9 mouse cellular contexts compared by ENCODE assay signal in genomic region chr7:99356244-99356930, GRCm38 (mm10). TPM values are rescaled to one million over a fixed set of nuclear protein-coding genes. Genes with fewer than 3 reads are reported as not detected.
DNase-seq lines count a peak whose midpoint lies in the region; ATAC-seq and TF ChIP-seq lines count a peak whose summit lies in the region.
"Had no signal": no experiment of that assay in that cellular context is flagged by ENCODE, and none has a peak within 500 bp of the region (broad histone marks: within the 10 kb centered on the region; RNA-seq: fewer than 3 reads in every experiment).

No protein-coding gene starts in this region.

- peak overlapping the region; percentile 54 for H3K9ac ChIP-seq in embryonic facial prominence, embryonic 14.5 days (ENCODE audit: low read depth, low read length)
- H3K9ac ChIP-seq in heart, embryonic 16.5 days (ENCODE audit: low read length) = peak overlapping the region; percentile 74
- H3K9ac ChIP-seq in limb, embryonic 15.5 days = no peak overlapping the region; the same call in 1 of the 2 replicates

- H3ac ChIP-seq in myocyte (ENCODE audit: control insufficient read depth, insufficient read length) = peak overlapping the region; percentile 15

- no peaks in the 10 kb centered on the region for H3K9me3 ChIP-seq in embryonic facial prominence, embryonic 14.5 days (ENCODE audit: control insufficient read depth, low read length)
- no peaks in the 10 kb centered on the region for H3K9me3 ChIP-seq in heart, embryonic 16.5 days (replicated peaks; ENCODE audit: control insufficient read depth, low read length)
- no peaks in the 10 kb centered on the region for H3K9me3 ChIP-seq in limb, embryonic 15.5 days

- H3K79me2 ChIP-seq in myocyte (ENCODE audit: control insufficient read depth, insufficient read depth) = peaks cover 15% of the 10 kb centered on the region

- H3K4me2 ChIP-seq in embryonic facial prominence, embryonic 14.5 days (ENCODE audit: low read depth, low read length) = peak overlapping the region; percentile 47
- H3K4me2 ChIP-seq in heart, embryonic 16.5 days (ENCODE audit: low read depth, low read length) = peak overlapping the region; percentile 69
- peak overlapping the region; percentile 43 for H3K4me2 ChIP-seq in limb, embryonic 15.5 days
- peak overlapping the region; percentile 100 for H3K4me2 ChIP-seq in myocyte (ENCODE audit: low read depth)

- H3K27ac ChIP-seq in embryonic facial prominence, embryonic 14.5 days (replicated peaks; ENCODE audit: low read depth, low read length) = peak overlapping the region; percentile 96
- peak overlapping the region; percentile 100 for H3K27ac ChIP-seq in heart, embryonic 16.5 days (ENCODE audit: low read length)
- peak overlapping the region; percentile 97 for H3K27ac ChIP-seq in limb, embryonic 15.5 days

- no peaks in the 10 kb centered on the region for H3K36me3 ChIP-seq in embryonic facial prominence, embryonic 14.5 days (ENCODE audit: control insufficient read depth, insufficient read depth, low read length)
- no peaks in the 10 kb centered on the region for H3K36me3 ChIP-seq in heart, embryonic 16.5 days (ENCODE audit: control insufficient read depth, insufficient read depth)
- H3K36me3 ChIP-seq in limb, embryonic 15.5 days = no peaks in the 10 kb centered on the region
- H3K36me3 ChIP-seq in myocyte (ENCODE audit: control insufficient read depth, insufficient read depth) = no peaks in the 10 kb centered on the region

- 24% methylated on average over 8 of the region's 9 CpGs for WGBS in embryonic facial prominence, embryonic 14.5 days
- 9% methylated on average over 9 of the region's 9 CpGs for WGBS in heart, embryonic 16.5 days
- 18% methylated on average over 9 of the region's 9 CpGs for WGBS in limb, embryonic 15.5 days

- DNase-seq in adrenal gland, adult (ENCODE audit: inconsistent age in 2 of 2, low spot score in 1 of 2) = peak; percentile 65 to 84
- DNase-seq in adrenal gland, postnatal 4 days (ENCODE audit: low spot score in 2 of 2) = no peak
- peak; percentile 80 for DNase-seq in embryonic facial prominence, embryonic 14.5 days (ENCODE audit: low spot score)
- DNase-seq in layer of hippocampus, adult 18-20 months (ENCODE audit: low spot score in 2 of 2) = no peak
- DNase-seq in thymus, postnatal 14 days = no peak

- ATAC-seq in embryonic facial prominence, embryonic 14.5 days (ENCODE audit: low read depth) = no peak
- ATAC-seq in heart, embryonic 16.5 days (replicated peaks; ENCODE audit: extremely low read depth, insufficient read depth, low FRiP score) = peak; percentile 26
- ATAC-seq in limb, embryonic 15.5 days (ENCODE audit: insufficient number of reproducible peaks, low FRiP score, low TSS enrichment, low read depth) = no peak

- H3K4me1 ChIP-seq in embryonic facial prominence, embryonic 14.5 days (ENCODE audit: control insufficient read depth, insufficient read depth, low read length) = peaks cover 48% of the 10 kb centered on the region
- H3K4me1 ChIP-seq in heart, embryonic 16.5 days (ENCODE audit: control insufficient read depth, insufficient read depth, low read length) = peaks cover 59% of the 10 kb centered on the region
- peaks cover 68% of the 10 kb centered on the region for H3K4me1 ChIP-seq in limb, embryonic 15.5 days

- no peaks in the 10 kb centered on the region for H3K27me3 ChIP-seq in embryonic facial prominence, embryonic 14.5 days (replicated peaks; ENCODE audit: control insufficient read depth, insufficient read depth, low read length)
- no peaks in the 10 kb centered on the region for H3K27me3 ChIP-seq in heart, embryonic 16.5 days (ENCODE audit: control insufficient read depth, insufficient read depth, low read length)
- H3K27me3 ChIP-seq in limb, embryonic 15.5 days = no peaks in the 10 kb centered on the region
- no peaks in the 10 kb centered on the region for H3K27me3 ChIP-seq in myocyte (ENCODE audit: control insufficient read depth, insufficient read depth, insufficient read length)

- peak overlapping the region; percentile 7 for H3K4me3 ChIP-seq in embryonic facial prominence, embryonic 14.5 days (ENCODE audit: low read depth, low read length)
- peak overlapping the region; percentile 37 for H3K4me3 ChIP-seq in heart, embryonic 16.5 days (ENCODE audit: low read length)
- H3K4me3 ChIP-seq in limb, embryonic 15.5 days = peak overlapping the region; percentile 22; the same call in 1 of the 2 replicates
- peak overlapping the region; percentile 28 for H3K4me3 ChIP-seq in myocyte
- H3K4me3 ChIP-seq: erythroblast, embryonic 14.5 days had no signal

- TF ChIP-seq POLR2A in myocyte (IDR thresholded peaks at IDR 0.05; ENCODE audit: insufficient read length, low read depth) = no peak

TF ChIP-seq in myocyte, 11 proteins besides CTCF, POLR2A, EP300 and RAD21:
- TF ChIP-seq POLR2AphosphoS2 (IDR thresholded peaks at IDR 0.05; ENCODE audit: insufficient read length, low read depth) (no peak), MAX (IDR thresholded peaks at IDR 0.05; ENCODE audit: low read depth) (no peak), CEBPB (IDR thresholded peaks at IDR 0.05; ENCODE audit: insufficient read depth, poor library complexity, severe bottlenecking) (peak; percentile 67), MYOG (IDR thresholded peaks at IDR 0.05; ENCODE audit: control insufficient read depth in 1 of 3, insufficient read depth in 1 of 3, insufficient read length in 2 of 3, low read depth in 2 of 3) (peak in 1 of 3 experiments; percentile 62), MYOD1 (IDR thresholded peaks at IDR 0.05; ENCODE audit: control insufficient read depth in 1 of 3, insufficient read length in 2 of 3, low read depth in 2 of 3) (no peak), SRF (IDR thresholded peaks at IDR 0.05; ENCODE audit: control insufficient read depth, insufficient read length, low read depth) (peak; percentile 23), E2F4 (IDR thresholded peaks at IDR 0.05; ENCODE audit: insufficient read depth) (no peak)

RNA-seq across cellular contexts. Expression of gene Serpinh1, which starts 3.3 kb away (rescaled TPM):
- 100 to 1,000 TPM; 366 to 430 TPM for total RNA-seq in adrenal gland, postnatal 4 days (2021)
- 918 and 945 TPM in 2 replicates for polyA plus RNA-seq in embryonic facial prominence, embryonic 14.5 days (2014; fragmentation: Nextera tagmentation; extraction: Ambion mirVana)
- 1,129 and 1,149 TPM in 2 replicates for polyA plus RNA-seq in heart, embryonic 16.5 days (2015; fragmentation: Nextera tagmentation; extraction: Ambion mirVana)
- 2,485 and 2,692 TPM in 2 replicates for polyA plus RNA-seq in limb, embryonic 15.5 days (2015; fragmentation: Nextera tagmentation; extraction: Ambion mirVana)
- polyA plus RNA-seq in myocyte (2012; fragmentation: generic; extraction: Trizol) = 1,713 TPM
- 10 to 100 TPM; 19.1 to 19.3 TPM for total RNA-seq in layer of hippocampus, adult 18-20 months (2021)

RNA-seq across cellular contexts. Expression of gene Gdpd5, which starts 24.8 kb away (rescaled TPM):
- total RNA-seq in adrenal gland, postnatal 4 days (2021) = 10 to 100 TPM; 18.4 to 23.4 TPM
- 15.0 and 17.5 TPM in 2 replicates for polyA plus RNA-seq in embryonic facial prominence, embryonic 14.5 days (2014; fragmentation: Nextera tagmentation; extraction: Ambion mirVana)
- 26.9 and 28.4 TPM in 2 replicates for polyA plus RNA-seq in heart, embryonic 16.5 days (2015; fragmentation: Nextera tagmentation; extraction: Ambion mirVana)
- polyA plus RNA-seq in limb, embryonic 15.5 days (2015; fragmentation: Nextera tagmentation; extraction: Ambion mirVana) = 13.8 and 15.9 TPM in 2 replicates
- polyA plus RNA-seq in myocyte (2012; fragmentation: generic; extraction: Trizol) = 9.5 TPM
- 10 to 100 TPM; 18.8 to 24.5 TPM for total RNA-seq in layer of hippocampus, adult 18-20 months (2021)

Comparison
In these comparisons a context has a peak if more than half of its experiments do, and no peak if none do; other contexts are left out.
1. DNase-seq: peak in adrenal gland, adult (2 of 2) and embryonic facial prominence, embryonic 14.5 days (single experiment); none in adrenal gland, postnatal 4 days (0 of 2), layer of hippocampus, adult 18-20 months (0 of 2) and thymus, postnatal 14 days (single experiment).
2. H3K4me2 ChIP-seq: peak in every context shown above with its lines; median percentile 100 in myocyte; 69 in heart, embryonic 16.5 days; 47 in embryonic facial prominence, embryonic 14.5 days; 43 in limb, embryonic 15.5 days.
3. Peak in every context shown above with its lines, with median percentiles within 50 percentile points of each other: H3K27ac ChIP-seq and H3K4me3 ChIP-seq.